Mouse (Mus musculus) liver, embryonic 16.5 days (tissue): Measurements from ENCODE around the gene Stim1. TPM values are rescaled to one million over a fixed set of nuclear protein-coding genes. Genes with fewer than 3 reads are reported as not detected.
"Not testable (repeated sequence)": the region's sequence is repeated elsewhere in the genome, so short reads cannot be mapped to it uniquely, and the experiment has no call there.

Experiments
- ATAC-seq: fragments of 200-750 bp; cut with Nextera tagmentation; 2 replicates; pipeline ENCODE4 v1.8.0; 2017; ENCODE audit warnings: low read depth, mild to moderate bottlenecking, moderate number of reproducible peaks, moderate library complexity
- H3K27ac ChIP-seq: fragments of 300-500 bp; sonication (generic); 2 replicates; pipeline ENCODE4 v1.5.1; 2014; ENCODE audit warnings: mild to moderate bottlenecking, low read length
- H3K27me3 ChIP-seq: fragments of 300-500 bp; sonication (generic); 2 replicates; pipeline ENCODE4 v1.6.1; 2014; ENCODE audit warnings: low read depth, low read length, mixed read lengths; ENCODE audit not compliant: control insufficient read depth, insufficient read depth
- H3K36me3 ChIP-seq: fragments of 300-500 bp; sonication (generic); 2 replicates; pipeline ENCODE4 v1.6.1; 2014; ENCODE audit warnings: mild to moderate bottlenecking; ENCODE audit not compliant: control insufficient read depth, insufficient read depth
- H3K4me1 ChIP-seq: fragments of 300-500 bp; sonication (generic); 2 replicates; pipeline ENCODE4 v1.6.1; 2014; ENCODE audit warnings: low read depth, low read length, mixed read lengths; ENCODE audit not compliant: control insufficient read depth
- H3K4me2 ChIP-seq: fragments of 300-500 bp; sonication (generic); 2 replicates; pipeline ENCODE4 v1.6.1; 2014; ENCODE audit warnings: low read depth, low read length, mixed read lengths
- H3K4me3 ChIP-seq: fragments of 300-500 bp; sonication (generic); 2 replicates; pipeline ENCODE4 v1.5.1; 2014; ENCODE audit warnings: low read depth, mild to moderate bottlenecking, low read length
- H3K9ac ChIP-seq: fragments of 300-500 bp; sonication (generic); 2 replicates; pipeline ENCODE4 v1.6.1; 2014; ENCODE audit warnings: low read depth, low read length
- H3K9me3 ChIP-seq: fragments of 300-500 bp; sonication (generic); replicated peaks from 2 replicates; pipeline ENCODE4 v1.6.1; 2016; ENCODE audit warnings: low read length; ENCODE audit not compliant: control insufficient read depth
- WGBS: fragments of 180-500 bp; shearing (Covaris S2); extraction: QIAGEN DNeasy Blood & Tissue Kit; methylation state at CpG from one replicate; pipeline ENCODE4 v1.1.7; 2014; ENCODE audit not compliant: insufficient replicate concordance; 5-methylcytosine and 5-hydroxymethylcytosine counted together
- polyA plus RNA-seq: library from polyadenylated mRNA; unstranded; fragments of >200 nt; fragmentation: Nextera tagmentation; extraction: Ambion mirVana; gene quantifications from 2 replicates; pipeline ENCODE4 v1.2.1, GENCODE M21; 2015

The Stim1 gene
- polyA plus RNA-seq, 1 experiment from 2014 or later, result 16.2 TPM

DNA sequence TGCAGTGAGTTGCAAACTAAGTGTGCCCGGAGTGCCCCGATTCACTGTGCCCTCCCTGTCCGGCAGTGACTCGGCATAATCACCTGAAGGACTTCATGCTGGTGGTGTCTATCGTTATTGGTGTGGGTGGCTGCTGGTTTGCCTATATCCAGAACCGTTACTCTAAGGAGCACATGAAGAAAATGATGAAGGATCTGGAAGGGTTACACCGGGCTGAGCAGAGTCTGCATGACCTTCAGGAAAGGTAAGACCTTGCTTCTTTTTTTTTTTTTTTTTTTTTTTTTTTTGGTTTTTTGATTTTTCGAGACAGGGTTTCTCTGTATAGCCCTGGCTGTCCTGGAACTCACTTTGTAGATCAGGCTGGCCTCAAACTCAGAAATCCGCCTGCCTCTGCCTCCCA, 147.7 kb downstream of the Stim1 start:
- H3K36me3 ChIP-seq, H3K4me1 ChIP-seq, ATAC-seq, H3K9me3 ChIP-seq, H3K27ac ChIP-seq, H3K4me2 ChIP-seq, H3K27me3 ChIP-seq, H3K4me3 ChIP-seq, H3K9ac ChIP-seq: not testable (repeated sequence)
- 75% methylated on average over 9 of the region's 9 CpGs for WGBS

DNA sequence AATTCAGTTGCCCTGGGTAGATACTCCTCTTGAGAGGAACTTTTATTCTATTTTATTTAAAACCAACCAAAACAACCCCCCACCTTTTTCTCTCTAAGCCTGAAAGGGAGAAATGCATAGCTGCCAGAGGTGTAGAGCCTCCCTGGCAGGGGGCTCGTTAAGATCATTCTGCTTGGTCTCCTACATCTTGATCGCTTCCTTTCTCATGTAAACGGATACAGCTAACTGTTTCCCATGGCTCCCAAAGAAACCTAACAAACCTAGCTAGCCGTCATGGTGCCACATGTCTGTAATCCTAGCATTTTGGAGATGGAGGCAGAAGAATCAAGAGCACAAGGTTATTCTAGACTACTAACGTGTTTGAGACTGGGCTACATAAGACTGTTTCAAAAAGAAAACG, 148.2 kb downstream of the Stim1 start:
- no peak for ATAC-seq
- H3K9ac ChIP-seq, result no peak overlapping the region
- H3K9me3 ChIP-seq, result no peaks in the 10 kb centered on the region
- no peak overlapping the region for H3K4me2 ChIP-seq
- H3K36me3 ChIP-seq, result peaks cover 2% of the 10 kb centered on the region; the same call in 1 of the 2 replicates
- H3K4me3 ChIP-seq, result no peak overlapping the region
- H3K4me1 ChIP-seq, result no peaks in the 10 kb centered on the region; the same call in 1 of the 2 replicates
- WGBS, result 65% methylated on average over 6 of the region's 6 CpGs
- H3K27me3 ChIP-seq, result no peaks in the 10 kb centered on the region
- H3K27ac ChIP-seq, result no peak overlapping the region

DNA sequence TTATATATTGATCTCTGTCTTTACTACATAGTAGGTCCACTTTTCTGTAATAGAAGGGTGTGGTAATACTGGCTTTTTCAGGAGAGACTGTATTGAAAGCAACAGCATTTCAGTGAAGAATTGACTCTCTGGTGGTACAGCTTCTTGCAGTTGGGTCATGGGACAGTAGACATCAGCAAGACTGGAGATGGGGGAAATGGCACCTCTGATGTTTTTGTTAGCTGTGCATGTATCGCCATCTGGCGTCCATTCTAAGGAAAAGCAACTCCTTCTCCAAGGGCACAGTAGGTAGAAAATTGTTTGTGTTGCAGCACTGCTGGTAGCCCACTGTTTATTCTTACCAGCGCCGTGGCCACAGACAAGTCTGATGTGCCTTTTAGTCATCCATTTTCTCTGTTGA, 149.8 kb downstream of the Stim1 start:
- Histone ChIP-seq H3K27ac (no peak overlapping the region), H3K4me1 (no peaks in the 10 kb centered on the region; the same call in 1 of the 2 replicates), H3K9ac (no peak overlapping the region), H3K9me3 (no peaks in the 10 kb centered on the region), H3K36me3 (no peaks in the 10 kb centered on the region), H3K27me3 (no peaks in the 10 kb centered on the region), H3K4me3 (no peak overlapping the region), H3K4me2 (no peak overlapping the region)
- no peak for ATAC-seq
- WGBS, result 0% methylated on average over 4 of the region's 4 CpGs

DNA sequence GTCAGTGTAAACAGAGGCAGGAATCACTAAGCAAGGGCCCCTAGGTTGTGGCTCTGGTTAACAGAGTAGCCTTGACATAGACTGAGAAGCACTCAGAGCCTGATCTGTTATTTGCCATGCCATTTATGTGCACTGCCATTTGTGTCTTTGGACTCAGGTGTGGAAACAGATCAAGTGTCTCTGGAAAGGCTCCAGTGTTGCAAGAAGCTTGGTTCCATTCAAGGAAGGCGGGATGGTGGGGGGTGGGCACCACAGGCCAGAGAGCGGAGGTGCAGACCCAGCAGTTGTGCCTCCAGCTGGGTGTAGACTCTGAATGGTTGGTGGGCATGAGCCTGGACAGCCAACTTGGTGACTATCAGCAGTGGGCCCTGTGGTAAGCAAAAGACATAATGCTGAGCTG, 154.4 kb downstream of the Stim1 start:
- H3K9ac ChIP-seq, result no peak overlapping the region
- 74% methylated on average over 2 of the region's 2 CpGs for WGBS
- no peak overlapping the region for H3K4me3 ChIP-seq
- H3K27ac ChIP-seq, result no peak overlapping the region
- H3K27me3 ChIP-seq, result no peaks in the 10 kb centered on the region
- H3K4me1 ChIP-seq, result no peaks in the 10 kb centered on the region
- ATAC-seq, result no peak
- H3K9me3 ChIP-seq, result no peaks in the 10 kb centered on the region
- no peaks in the 10 kb centered on the region for H3K36me3 ChIP-seq
- H3K4me2 ChIP-seq, result no peak overlapping the region

DNA sequence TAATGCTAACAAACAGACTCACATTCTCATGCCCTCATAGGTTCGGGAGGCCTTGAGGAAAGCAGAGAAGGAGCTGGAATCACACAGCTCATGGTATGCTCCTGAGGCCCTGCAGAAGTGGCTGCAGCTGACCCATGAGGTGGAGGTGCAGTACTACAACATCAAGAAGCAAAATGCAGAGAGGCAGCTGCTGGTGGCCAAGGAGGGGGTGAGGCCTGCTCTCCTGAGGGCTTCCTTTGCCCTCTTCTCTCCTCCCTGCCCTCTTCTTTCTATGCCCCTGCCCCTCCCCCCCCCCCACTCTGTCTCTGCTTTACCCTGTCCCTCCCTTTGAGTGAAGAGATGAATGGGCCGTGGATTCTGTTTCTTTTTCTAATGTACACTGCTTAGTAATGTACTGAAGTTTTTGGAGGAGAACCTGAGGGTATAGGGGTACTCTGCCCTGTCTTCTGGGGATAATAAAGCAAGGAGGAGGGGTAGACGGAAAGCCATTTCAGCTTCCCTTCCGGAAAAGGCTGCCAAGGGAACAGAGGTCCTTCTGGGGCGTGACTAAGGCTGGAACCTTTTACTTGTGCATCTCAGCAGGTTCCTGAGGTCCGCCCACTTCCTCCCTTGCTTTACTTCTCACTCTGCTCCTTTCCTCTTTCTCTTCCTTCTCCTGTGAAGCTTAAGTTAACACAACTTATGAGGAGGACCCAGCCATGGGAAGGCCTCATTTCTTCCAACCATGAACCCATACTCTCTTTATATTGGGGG, 158.5 kb downstream of the Stim1 start:
- ATAC-seq, result peak; percentile 43
- no peaks in the 10 kb centered on the region for H3K4me1 ChIP-seq
- no peak overlapping the region for H3K9ac ChIP-seq
- 34% methylated on average over 6 of the region's 6 CpGs for WGBS
- no peaks in the 10 kb centered on the region for H3K9me3 ChIP-seq
- H3K4me3 ChIP-seq, result no peak overlapping the region
- no peaks in the 10 kb centered on the region; the same call in 1 of the 2 replicates for H3K36me3 ChIP-seq
- no peaks in the 10 kb centered on the region for H3K27me3 ChIP-seq
- H3K4me2 ChIP-seq, result no peak overlapping the region
- H3K27ac ChIP-seq, result no peak overlapping the region

DNA sequence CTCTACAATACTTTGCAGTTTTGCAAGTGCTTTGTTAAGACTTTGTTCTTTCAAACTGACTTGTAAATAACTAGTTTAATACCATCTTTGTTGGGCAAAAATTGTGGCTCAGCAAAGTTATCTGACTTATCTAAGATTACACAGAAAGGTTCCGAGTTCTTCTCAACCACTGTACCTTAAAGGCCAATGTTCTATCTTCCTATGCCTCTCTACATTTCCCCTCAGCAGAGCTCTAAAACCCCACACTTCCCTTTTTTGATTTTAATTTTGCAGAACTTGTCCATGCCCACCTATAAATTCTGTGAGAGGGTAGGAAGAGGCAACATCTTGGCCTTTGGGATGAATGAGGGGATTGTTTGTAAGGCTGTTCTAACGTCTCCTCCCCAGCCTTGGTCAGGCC, 166.7 kb downstream of the Stim1 start:
- H3K27me3 ChIP-seq, result no peaks in the 10 kb centered on the region
- 46% methylated on average over 2 of the region's 2 CpGs for WGBS
- no peak overlapping the region for H3K27ac ChIP-seq
- no peaks in the 10 kb centered on the region for H3K4me1 ChIP-seq
- H3K36me3 ChIP-seq, result no peaks in the 10 kb centered on the region; the same call in 1 of the 2 replicates
- no peak overlapping the region for H3K9ac ChIP-seq
- no peak overlapping the region for H3K4me3 ChIP-seq
- no peak overlapping the region for H3K4me2 ChIP-seq
- no peak for ATAC-seq
- no peaks in the 10 kb centered on the region for H3K9me3 ChIP-seq

DNA sequence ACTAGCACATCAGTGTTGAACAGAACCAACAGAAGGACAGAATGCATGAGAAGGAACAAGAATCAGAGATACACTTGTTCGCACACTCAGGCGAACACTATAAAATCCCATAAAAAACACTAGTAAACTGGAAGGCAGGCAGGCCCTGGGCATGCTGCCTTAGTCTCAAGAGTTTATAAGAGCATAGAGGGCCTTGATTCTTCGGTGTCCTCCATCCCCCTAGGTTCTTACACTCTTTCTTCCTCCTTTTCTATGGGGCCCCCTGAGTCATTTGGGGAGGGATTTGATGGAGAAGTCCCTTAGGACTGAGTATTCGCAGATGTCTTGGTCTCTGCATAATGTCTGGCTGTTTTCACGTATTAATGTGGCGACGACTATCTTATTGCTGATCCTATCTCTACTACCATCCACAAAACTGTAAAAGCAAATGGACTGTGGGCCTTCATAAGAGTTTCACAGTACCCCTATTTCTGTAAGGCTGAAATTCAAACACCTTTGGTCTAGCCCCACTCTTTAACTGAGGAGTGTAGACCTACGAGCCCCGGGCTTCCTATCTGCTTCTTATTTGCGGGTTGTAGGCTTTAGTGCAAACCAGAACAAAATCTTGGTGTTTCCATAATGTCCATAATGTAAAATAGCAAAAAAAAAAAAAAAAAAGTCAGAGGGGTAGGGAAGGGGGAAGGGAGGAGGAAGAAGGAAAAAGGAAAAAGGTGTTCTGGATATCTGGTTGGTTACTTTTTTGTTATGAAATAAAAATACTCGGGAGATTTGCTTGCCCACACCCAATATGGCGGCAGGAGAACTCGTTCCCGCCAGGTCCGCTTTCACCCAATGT, 173.4 kb downstream of the Stim1 start:
- peaks cover 15% of the 10 kb centered on the region for H3K4me1 ChIP-seq
- WGBS, result 46% methylated on average over 15 of the region's 15 CpGs
- peak overlapping the region; percentile 96 for H3K27ac ChIP-seq
- peaks cover 7% of the 10 kb centered on the region for H3K36me3 ChIP-seq
- no peaks in the 10 kb centered on the region for H3K9me3 ChIP-seq
- H3K9ac ChIP-seq, result peak overlapping the region; percentile 96
- peak overlapping the region; percentile 73 for H3K4me2 ChIP-seq
- peak overlapping the region; percentile 91 for H3K4me3 ChIP-seq
- no peaks in the 10 kb centered on the region for H3K27me3 ChIP-seq
- no peak for ATAC-seq

DNA sequence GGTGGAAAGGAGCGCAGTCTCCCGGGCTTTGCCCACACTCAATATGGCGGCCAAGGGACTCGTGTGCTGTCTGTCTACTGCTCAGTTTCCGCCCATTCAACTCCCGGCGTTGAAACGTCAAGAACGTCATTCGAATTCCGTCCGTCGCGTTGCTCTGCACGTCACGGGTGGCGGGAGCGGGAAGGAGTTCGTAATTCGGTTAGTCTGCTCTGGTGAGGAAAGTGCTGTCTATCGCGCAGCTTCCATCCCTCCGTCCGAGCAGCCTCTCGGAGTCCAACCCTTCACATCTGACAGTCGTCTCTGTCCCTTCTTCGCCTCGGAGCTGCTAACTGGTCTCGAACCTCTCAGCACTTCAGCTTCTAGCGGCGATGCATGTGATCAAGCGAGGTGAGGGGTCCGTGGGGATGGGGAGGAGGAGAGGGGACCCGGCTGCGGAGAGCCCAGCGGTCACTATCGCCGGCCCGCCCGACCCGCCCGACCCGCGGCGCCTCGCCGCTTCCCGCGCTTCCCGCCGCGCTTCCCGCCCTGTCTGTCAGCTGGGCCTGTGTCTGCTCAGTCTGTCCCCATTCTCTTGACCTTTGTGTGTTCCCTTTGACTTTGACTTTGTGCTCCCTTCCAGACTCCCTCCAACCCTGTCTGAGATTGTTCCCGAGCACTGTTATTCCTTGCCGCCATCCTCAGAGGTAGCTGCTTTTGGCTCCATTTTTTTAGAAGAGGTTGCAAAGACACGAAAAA, 174.2 kb downstream of the Stim1 start, which contains the start of gene Rrm1:
Rrm1 (plus strand) TSS at position 39 of the 735 bp plus-strand sequence.
- peak within 1 kb of the TSS; percentile 96 for H3K9ac ChIP-seq
- H3K4me2 ChIP-seq, result peak within 1 kb of the TSS; percentile 73
- peaks cover 15% of the 10 kb centered on the region for H3K4me1 ChIP-seq
- peak; percentile 93 for ATAC-seq
- H3K9me3 ChIP-seq, result no peaks in the 10 kb centered on the region
- peak within 1 kb of the TSS; percentile 96 for H3K27ac ChIP-seq
- under 1% methylated on average over 56 of the region's 56 CpGs for WGBS
- peak within 1 kb of the TSS; percentile 91 for H3K4me3 ChIP-seq
- no peaks in the 10 kb centered on the region for H3K27me3 ChIP-seq
- peaks cover 15% of the 10 kb centered on the region for H3K36me3 ChIP-seq
